Mouse (Mus musculus): Measurements from ENCODE around the gene Fbrsl1. TPM values are rescaled to one million over a fixed set of nuclear protein-coding genes. Genes with fewer than 3 reads are reported as not detected.

Gene Fbrsl1
- polyA plus RNA-seq, 1 experiment from 2014 or later, result 24.8 TPM

- H3K36me3 ChIP-seq (replicated peaks; ENCODE audit: control insufficient read depth, insufficient read depth), result no peaks in the 10 kb centered on the region
- ATAC-seq (ENCODE audit: low FRiP score) (no peak), DNase-seq (ENCODE audit: low spot score) (no peak)
- no peak overlapping the region for H3K27ac ChIP-seq
- no peak overlapping the region for H3K9ac ChIP-seq
- no peak overlapping the region for H3K4me2 ChIP-seq (replicated peaks)
- H3K4me3 ChIP-seq (replicated peaks; ENCODE audit: low read length), result no peak overlapping the region
- no peaks in the 10 kb centered on the region for H3K27me3 ChIP-seq (ENCODE audit: control insufficient read depth, insufficient read depth, low read length)
- H3K4me1 ChIP-seq (replicated peaks; ENCODE audit: control insufficient read depth, insufficient read depth, low read length), result peaks cover 14% of the 10 kb centered on the region
- WGBS, result 84% methylated on average over 3 of the region's 3 CpGs
- no peaks in the 10 kb centered on the region for H3K9me3 ChIP-seq (ENCODE audit: control insufficient read depth, low read length)
Measured at GRCm38 (mm10) chr5:110484711-110485110, 36.4 kb upstream of the Fbrsl1 start.

- Histone ChIP-seq H3K4me2 (replicated peaks) (no peak overlapping the region), H3K36me3 (replicated peaks; ENCODE audit: control insufficient read depth, insufficient read depth) (no peaks in the 10 kb centered on the region), H3K27ac (no peak overlapping the region), H3K27me3 (ENCODE audit: control insufficient read depth, insufficient read depth, low read length) (no peaks in the 10 kb centered on the region), H3K4me3 (replicated peaks; ENCODE audit: low read length) (no peak overlapping the region), H3K4me1 (replicated peaks; ENCODE audit: control insufficient read depth, insufficient read depth, low read length) (no peaks in the 10 kb centered on the region), H3K9me3 (ENCODE audit: control insufficient read depth, low read length) (no peaks in the 10 kb centered on the region), H3K9ac (no peak overlapping the region)
- ATAC-seq (ENCODE audit: low FRiP score) (no peak), DNase-seq (ENCODE audit: low spot score) (no peak)
- WGBS, result 87% methylated on average over 8 of the region's 8 CpGs
Measured at GRCm38 (mm10) chr5:110479228-110479627, 30.9 kb upstream of the Fbrsl1 start.

DNA sequence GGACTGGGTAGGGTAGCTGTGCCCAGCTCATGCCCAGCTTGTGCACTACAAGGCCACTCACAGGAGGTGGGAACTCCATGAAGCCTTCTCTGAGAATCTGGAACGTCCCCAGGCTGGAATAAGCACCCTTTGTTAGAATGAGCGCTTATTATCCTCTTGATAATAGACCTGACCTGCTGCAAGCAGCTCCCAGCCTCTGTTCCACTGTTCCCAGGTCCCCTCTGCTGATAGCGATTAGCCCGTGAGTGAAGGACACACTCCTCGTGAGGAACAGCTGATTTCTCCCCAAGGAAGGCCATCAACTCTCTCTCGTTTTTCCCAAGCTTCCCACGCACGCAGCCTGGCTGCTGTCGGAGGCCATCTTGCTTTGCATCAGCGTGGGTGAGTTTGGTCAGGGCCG is 25.9 kb upstream of the Fbrsl1 start:
- Histone ChIP-seq H3K9me3 (ENCODE audit: control insufficient read depth, low read length) (no peaks in the 10 kb centered on the region), H3K9ac (no peak overlapping the region), H3K27me3 (ENCODE audit: control insufficient read depth, insufficient read depth, low read length) (no peaks in the 10 kb centered on the region), H3K4me1 (replicated peaks; ENCODE audit: control insufficient read depth, insufficient read depth, low read length) (0 out of 2 replicates have a peak, but pooled peaks cover 7% of the 10 kb centered on the region), H3K4me2 (replicated peaks) (no peak overlapping the region), H3K36me3 (replicated peaks; ENCODE audit: control insufficient read depth, insufficient read depth) (no peaks in the 10 kb centered on the region), H3K4me3 (replicated peaks; ENCODE audit: low read length) (no peak overlapping the region), H3K27ac (no peak overlapping the region)
- DNase-seq (ENCODE audit: low spot score) (no peak), ATAC-seq (ENCODE audit: low FRiP score) (no peak)
- WGBS, result 66% methylated on average over 11 of the region's 11 CpGs

- 13% methylated on average over 1 of the region's 1 CpGs for whole genome bisulfite sequencing
- Histone ChIP-seq H3K27ac (no peak overlapping the region), H3K4me2 (replicated peaks) (no peak overlapping the region), H3K27me3 (ENCODE audit: control insufficient read depth, insufficient read depth, low read length) (no peaks in the 10 kb centered on the region), H3K9me3 (ENCODE audit: control insufficient read depth, low read length) (no peaks in the 10 kb centered on the region), H3K4me3 (replicated peaks; ENCODE audit: low read length) (no peak overlapping the region), H3K36me3 (replicated peaks; ENCODE audit: control insufficient read depth, insufficient read depth) (no peaks in the 10 kb centered on the region), H3K9ac (no peak overlapping the region), H3K4me1 (replicated peaks; ENCODE audit: control insufficient read depth, insufficient read depth, low read length) (0 out of 2 replicates have a peak, but pooled peaks cover 7% of the 10 kb centered on the region)
- ATAC-seq (ENCODE audit: low FRiP score), result no peak
- DNase-seq (ENCODE audit: low spot score), result no peak
Measured at GRCm38 (mm10) chr5:110472834-110473233, 24.5 kb upstream of the Fbrsl1 start.

GRCm38 (mm10) chr5:110471981-110472476 is 23.7 kb upstream of the Fbrsl1 start:
- no peak overlapping the region for H3K9ac ChIP-seq
- H3K4me1 ChIP-seq (replicated peaks; ENCODE audit: control insufficient read depth, insufficient read depth, low read length), result 0 out of 2 replicates have a peak, but pooled peaks cover 7% of the 10 kb centered on the region
- H3K4me2 ChIP-seq (replicated peaks), result no peak overlapping the region
- DNase-seq (ENCODE audit: low spot score) (no peak), ATAC-seq (ENCODE audit: low FRiP score) (no peak)
- 33% methylated on average over 5 of the region's 5 CpGs for WGBS
- H3K27me3 ChIP-seq (ENCODE audit: control insufficient read depth, insufficient read depth, low read length), result no peaks in the 10 kb centered on the region
- H3K36me3 ChIP-seq (replicated peaks; ENCODE audit: control insufficient read depth, insufficient read depth), result no peaks in the 10 kb centered on the region
- H3K27ac ChIP-seq, result no peak overlapping the region
- H3K4me3 ChIP-seq (replicated peaks; ENCODE audit: low read length), result no peak overlapping the region
- no peaks in the 10 kb centered on the region for H3K9me3 ChIP-seq (ENCODE audit: control insufficient read depth, low read length)

DNA sequence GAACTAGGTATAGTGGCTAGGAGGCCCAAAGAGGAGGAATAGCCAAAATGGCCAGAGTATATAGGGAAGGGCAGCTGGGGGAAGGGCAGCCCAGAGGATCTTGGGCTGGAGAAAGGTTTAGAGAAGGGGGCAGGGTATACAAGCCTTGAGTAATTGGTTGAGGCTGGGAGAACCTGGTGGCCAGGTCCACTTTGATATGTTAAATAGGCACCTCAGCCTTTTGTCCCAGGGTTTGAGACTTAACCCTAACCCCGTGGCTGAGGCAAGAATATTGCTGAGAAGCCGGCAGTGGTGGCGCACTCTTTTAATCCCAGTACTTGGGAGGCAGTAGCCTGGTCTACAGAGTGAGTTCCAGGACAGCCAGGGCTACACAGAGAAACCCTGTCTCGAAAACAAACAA is 23.0 kb upstream of the Fbrsl1 start:
- Histone ChIP-seq H3K4me1 (replicated peaks; ENCODE audit: control insufficient read depth, insufficient read depth, low read length) (0 out of 2 replicates have a peak, but pooled peaks cover 9% of the 10 kb centered on the region), H3K9me3 (ENCODE audit: control insufficient read depth, low read length) (no peaks in the 10 kb centered on the region), H3K27ac (no peak overlapping the region), H3K4me3 (replicated peaks; ENCODE audit: low read length) (no peak overlapping the region), H3K36me3 (replicated peaks; ENCODE audit: control insufficient read depth, insufficient read depth) (no peaks in the 10 kb centered on the region), H3K9ac (no peak overlapping the region), H3K27me3 (ENCODE audit: control insufficient read depth, insufficient read depth, low read length) (no peaks in the 10 kb centered on the region), H3K4me2 (replicated peaks) (no peak overlapping the region)
- DNase-seq (ENCODE audit: low spot score), result no peak
- ATAC-seq (ENCODE audit: low FRiP score), result no peak
- WGBS, result 25% methylated on average over 4 of the region's 4 CpGs

DNA sequence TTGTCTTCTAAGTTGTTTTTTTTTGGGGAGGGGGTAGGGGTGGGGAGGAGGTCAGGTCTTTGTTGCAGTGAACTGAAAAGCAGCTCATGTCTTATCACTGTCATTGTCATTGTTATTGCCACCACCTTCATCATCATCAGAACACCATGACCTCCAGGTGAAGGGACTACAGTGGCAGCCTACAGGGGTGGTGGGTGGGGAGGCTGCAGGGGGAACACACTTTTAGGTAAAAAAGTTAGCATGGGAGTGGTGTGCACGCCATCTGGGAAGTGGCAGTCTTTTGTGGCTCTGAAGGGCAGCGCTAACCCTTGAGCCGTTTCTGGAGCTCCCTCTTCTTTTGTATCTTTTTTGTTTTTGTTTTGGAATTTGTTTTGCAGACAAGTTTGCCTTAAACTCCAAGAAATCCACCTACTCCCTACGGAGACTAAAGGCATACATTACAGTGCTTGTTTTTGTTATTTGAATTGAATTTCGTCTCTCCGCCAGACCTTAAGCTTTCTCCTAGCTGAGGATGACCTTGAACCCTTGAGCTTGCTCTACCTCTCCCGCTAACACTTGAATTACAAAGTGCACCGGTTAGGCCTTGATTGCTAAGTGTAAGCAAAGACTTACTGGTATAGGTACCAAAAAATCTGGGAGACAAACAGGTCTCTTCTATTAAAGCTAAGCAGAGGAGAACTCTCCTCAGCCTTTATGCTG is 21.1 kb upstream of the Fbrsl1 start:
- Histone ChIP-seq H3K27ac (no peak overlapping the region), H3K4me3 (replicated peaks; ENCODE audit: low read length) (no peak overlapping the region), H3K36me3 (replicated peaks; ENCODE audit: control insufficient read depth, insufficient read depth) (no peaks in the 10 kb centered on the region), H3K9ac (no peak overlapping the region), H3K4me1 (replicated peaks; ENCODE audit: control insufficient read depth, insufficient read depth, low read length) (0 out of 2 replicates have a peak, but pooled peaks cover 9% of the 10 kb centered on the region), H3K9me3 (ENCODE audit: control insufficient read depth, low read length) (no peaks in the 10 kb centered on the region), H3K4me2 (replicated peaks) (no peak overlapping the region), H3K27me3 (ENCODE audit: control insufficient read depth, insufficient read depth, low read length) (no peaks in the 10 kb centered on the region)
- DNase-seq (ENCODE audit: low spot score) (no peak), ATAC-seq (ENCODE audit: low FRiP score) (no peak)
- WGBS, result 75% methylated on average over 8 of the region's 8 CpGs

- ATAC-seq (ENCODE audit: low FRiP score), result 0 out of 2 replicates have a peak, but pooled peaks have one; percentile 42
- no peak overlapping the region for H3K4me3 ChIP-seq (replicated peaks; ENCODE audit: low read length)
- no peak overlapping the region for H3K9ac ChIP-seq
- H3K36me3 ChIP-seq (replicated peaks; ENCODE audit: control insufficient read depth, insufficient read depth), result no peaks in the 10 kb centered on the region
- no peak overlapping the region for H3K4me2 ChIP-seq (replicated peaks)
- H3K27me3 ChIP-seq (ENCODE audit: control insufficient read depth, insufficient read depth, low read length), result no peaks in the 10 kb centered on the region
- DNase-seq (ENCODE audit: low spot score), result no peak
- H3K9me3 ChIP-seq (ENCODE audit: control insufficient read depth, low read length), result no peaks in the 10 kb centered on the region
- 75% methylated on average over 4 of the region's 4 CpGs for whole genome bisulfite sequencing
- 0 out of 2 replicates have a peak, but pooled peaks cover 9% of the 10 kb centered on the region for H3K4me1 ChIP-seq (replicated peaks; ENCODE audit: control insufficient read depth, insufficient read depth, low read length)
- H3K27ac ChIP-seq, result no peak overlapping the region
Measured at GRCm38 (mm10) chr5:110468296-110468695, 20.0 kb upstream of the Fbrsl1 start.

GRCm38 (mm10) chr5:110467725-110468124 is 19.4 kb upstream of the Fbrsl1 start:
- 80% methylated on average over 6 of the region's 6 CpGs for whole genome bisulfite sequencing
- Histone ChIP-seq H3K27me3 (ENCODE audit: control insufficient read depth, insufficient read depth, low read length) (no peaks in the 10 kb centered on the region), H3K4me1 (replicated peaks; ENCODE audit: control insufficient read depth, insufficient read depth, low read length) (0 out of 2 replicates have a peak, but pooled peaks cover 9% of the 10 kb centered on the region)

More at GRCm38 (mm10) chr5:110467725-110468124, 19.4 kb upstream of the Fbrsl1 start:
- no peaks in the 10 kb centered on the region for H3K9me3 ChIP-seq (ENCODE audit: control insufficient read depth, low read length)
- H3K27ac ChIP-seq, result no peak overlapping the region
- H3K4me2 ChIP-seq (replicated peaks), result no peak overlapping the region
- no peak for DNase-seq (ENCODE audit: low spot score)
- H3K9ac ChIP-seq, result no peak overlapping the region
- H3K4me3 ChIP-seq (replicated peaks; ENCODE audit: low read length), result no peak overlapping the region
- no peak for ATAC-seq (ENCODE audit: low FRiP score)
- H3K36me3 ChIP-seq (replicated peaks; ENCODE audit: control insufficient read depth, insufficient read depth), result no peaks in the 10 kb centered on the region

All from hindbrain, embryonic 14.5 days (tissue).